8 mouse cellular contexts compared by ENCODE assay signal in genomic region chr14:54714121-54714520, GRCm38 (mm10). TPM values are rescaled to one million over a fixed set of nuclear protein-coding genes. Genes with fewer than 3 reads are reported as not detected.
A peak's percentile ranks its signal among the peaks of the same experiment; 100 is the strongest.
DNase-seq lines count a peak whose midpoint lies in the region; ATAC-seq lines count a peak whose summit lies in the region.

No protein-coding gene starts in this region.

- peak overlapping the region; percentile 38 for H3K9ac ChIP-seq in hindbrain, embryonic 15.5 days

- DNase-seq in WW6 (ENCODE audit: low read depth, low spot score), result peak; percentile 46
- DNase-seq in cerebellum, adult 9-10 months, result peak; percentile 94
- DNase-seq in layer of hippocampus, postnatal 25 days (ENCODE audit: extremely low spot score in 1 of 2, low spot score in 1 of 2), result peak; percentile 63 to 69
- DNase-seq in lung, postnatal 14 days, result peak; percentile 70
- peak; percentile 65 for DNase-seq in retina, adult 2 months (ENCODE audit: low read depth, low spot score)
- peak; percentile 68 for DNase-seq in thymus, postnatal 4 days

- WGBS in hindbrain, embryonic 15.5 days, result under 1% methylated on average over 13 of the region's 13 CpGs

- ATAC-seq in frontal cortex, adult (ENCODE audit: low TSS enrichment), result peak; percentile 81
- peak; percentile 76 for ATAC-seq in hindbrain, embryonic 15.5 days (ENCODE audit: low FRiP score, low read depth)

- H3K4me2 ChIP-seq in hindbrain, embryonic 15.5 days, result peak overlapping the region; percentile 86

- peaks cover 13% of the 10 kb centered on the region for H3K4me1 ChIP-seq in hindbrain, embryonic 15.5 days (replicated peaks)

- H3K27ac ChIP-seq in hindbrain, embryonic 15.5 days (replicated peaks), result peak overlapping the region; percentile 77

- H3K27me3 ChIP-seq in hindbrain, embryonic 15.5 days, result no peaks in the 10 kb centered on the region

- H3K9me3 ChIP-seq in hindbrain, embryonic 15.5 days, result no peaks in the 10 kb centered on the region

- peak overlapping the region; percentile 43 for H3K4me3 ChIP-seq in hindbrain, embryonic 15.5 days

- no peaks in the 10 kb centered on the region for H3K36me3 ChIP-seq in hindbrain, embryonic 15.5 days

RNA-seq across cellular contexts. Expression of gene Cebpe, which starts 2.1 kb away (rescaled TPM):
- polyA plus RNA-seq in hindbrain, embryonic 15.5 days (2015; fragmentation: Nextera tagmentation; extraction: Ambion mirVana), result not detected in 2 replicates
- total RNA-seq in layer of hippocampus, postnatal 25 days (2021), result not detected

RNA-seq across cellular contexts. Expression of gene Gm29776, which starts 15.5 kb away (rescaled TPM):
- polyA plus RNA-seq in hindbrain, embryonic 15.5 days (2015; fragmentation: Nextera tagmentation; extraction: Ambion mirVana), result 0.28 and 0.30 TPM in 2 replicates
- total RNA-seq in layer of hippocampus, postnatal 25 days (2021), result not detected

RNA-seq across cellular contexts. Expression of gene Acin1, which starts 27.4 kb away (rescaled TPM):
- 124 and 137 TPM in 2 replicates for polyA plus RNA-seq in hindbrain, embryonic 15.5 days (2015; fragmentation: Nextera tagmentation; extraction: Ambion mirVana)
- total RNA-seq in layer of hippocampus, postnatal 25 days (2021), result 100 to 1,000 TPM; 172 to 215 TPM

RNA-seq across cellular contexts. Expression of gene 1700123O20Rik, which starts 28.1 kb away (rescaled TPM):
- 67.6 and 68.3 TPM in 2 replicates for polyA plus RNA-seq in hindbrain, embryonic 15.5 days (2015; fragmentation: Nextera tagmentation; extraction: Ambion mirVana)
- 10 to 100 TPM; 27.3 to 28.7 TPM for total RNA-seq in layer of hippocampus, postnatal 25 days (2021)

Comparison
In these comparisons a context has a peak if more than half of its experiments do, and no peak if none do; other contexts are left out.
1. Peak in every context shown above with its lines: DNase-seq, ATAC-seq, H3K4me3 ChIP-seq and H3K27ac ChIP-seq.